Mouse (Mus musculus): ENCODE data around the gene Neurl1a.

- TF ChIP-seq GATA1 (IDR thresholded peaks at IDR 0.05; ENCODE audit: borderline replicate concordance, low read length) (no peak), FLI1 (IDR thresholded peaks at IDR 0.05; ENCODE audit: low read length) (no peak)
Observed at GRCm38 (mm10) chr19:47136170-47136569, 42.5 kb upstream of the Neurl1a start.

Data from megakaryocyte, embryonic 14.5 days (primary cell).